Mouse (Mus musculus): ENCODE measurements around the gene Dtx1.

The Dtx1 gene

DNA sequence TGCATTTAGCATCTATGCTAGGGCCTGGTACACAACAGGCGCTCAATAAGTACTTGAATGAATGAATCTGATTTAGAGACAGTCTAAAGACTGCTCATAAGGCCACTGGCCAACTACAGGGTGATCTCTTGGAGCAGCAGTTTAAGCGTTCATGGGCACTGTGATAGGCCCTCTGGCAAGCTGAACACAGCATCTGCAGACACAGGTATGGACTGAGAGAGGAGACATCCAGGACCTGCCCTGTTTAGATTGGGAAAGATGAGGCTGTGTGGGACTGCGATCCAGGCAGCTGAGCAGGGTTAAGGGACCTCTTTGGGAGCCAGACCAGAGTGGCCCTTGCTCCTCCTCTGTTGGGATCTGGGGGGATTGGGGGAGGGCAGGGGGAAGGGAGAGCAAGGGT is at the start of gene Dtx1:
TSS of gene Dtx1 (minus strand) at position 101 of the 400 bp plus-strand sequence.
- DNase-seq = no peak

DNA sequence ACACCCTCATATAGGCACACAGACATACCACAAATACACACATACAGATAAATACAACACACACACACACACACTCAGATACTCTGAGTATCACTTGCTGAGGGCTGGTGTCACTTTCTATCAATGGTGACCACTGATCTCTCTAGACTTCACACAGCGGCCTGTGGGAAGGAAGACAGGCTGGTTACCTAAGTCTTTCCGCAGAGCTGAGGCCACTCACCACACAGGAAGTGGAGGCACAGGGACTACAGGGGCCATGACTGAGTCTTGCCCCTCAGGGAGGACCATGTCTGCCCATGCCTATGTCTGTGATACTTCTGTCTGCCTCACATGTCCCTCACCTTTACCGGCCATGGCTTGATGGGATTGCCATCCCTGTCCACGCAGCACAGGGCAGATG is 42.5 kb upstream of the Dtx1 start:
- DNase-seq = no peak

DNA sequence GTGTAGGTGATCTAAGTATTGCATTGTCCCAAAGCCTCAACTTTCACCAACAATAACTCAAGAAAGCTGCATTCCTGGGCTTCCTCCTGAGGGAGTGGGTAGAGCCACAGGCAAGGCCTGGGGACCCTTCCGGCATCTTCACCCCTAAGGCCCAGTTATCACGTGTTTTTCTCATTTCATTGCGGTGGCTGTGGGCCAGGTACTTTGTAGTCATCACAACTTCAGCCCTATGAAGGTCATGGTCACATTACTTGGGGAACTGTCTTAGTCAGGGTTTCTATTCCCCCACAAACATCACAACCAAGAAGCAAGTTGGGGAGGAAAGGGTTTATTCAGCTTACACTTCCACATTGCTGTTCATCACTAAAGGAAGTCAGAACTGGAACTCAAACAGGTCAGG is 41.1 kb upstream of the Dtx1 start:
- no peak for DNase-seq

DNA sequence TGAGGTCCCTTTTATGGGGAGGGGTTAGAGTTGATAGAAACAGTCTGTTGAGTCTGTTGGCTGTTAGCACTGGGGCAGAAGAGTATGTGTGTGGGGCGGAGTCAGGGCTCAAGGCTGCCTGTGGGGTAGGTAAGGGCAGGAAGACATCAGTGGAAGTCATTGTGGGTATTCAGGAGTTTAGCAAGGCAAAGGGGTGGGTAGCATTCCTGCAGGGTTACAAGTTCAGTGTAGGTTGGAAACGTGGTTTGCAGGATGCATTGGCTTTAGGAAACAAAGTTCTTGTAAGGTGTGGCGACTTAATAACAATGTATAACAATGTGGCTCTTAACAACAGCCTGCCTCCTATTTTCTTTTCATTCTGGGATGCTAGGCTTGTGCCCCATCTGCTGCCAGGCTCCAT is 39.5 kb upstream of the Dtx1 start:
- no peak for DNase-seq

DNA sequence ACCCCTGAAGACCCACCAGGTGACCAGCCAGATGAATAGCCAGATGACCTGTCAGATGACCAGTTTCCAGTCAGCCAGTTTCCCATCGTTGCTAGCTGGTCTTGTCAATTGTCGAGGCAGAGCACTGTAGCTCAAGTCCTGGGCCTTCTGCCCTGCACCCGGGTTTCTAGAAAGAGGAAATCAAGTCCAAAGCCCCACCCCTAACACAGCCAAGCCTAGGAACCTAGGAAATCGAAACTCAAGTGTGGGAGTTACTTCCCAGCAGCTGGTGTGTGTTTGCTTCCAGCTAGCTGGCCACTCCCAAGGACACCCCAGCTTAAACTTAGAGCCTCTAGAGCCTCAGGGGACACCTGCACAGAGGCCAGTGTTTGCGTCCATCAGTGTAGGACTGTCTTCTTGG is 38.0 kb upstream of the Dtx1 start, which contains the start of gene Oas2:
TSS of gene Oas2 (minus strand) at position 166 of the 400 bp plus-strand sequence.
- no peak for DNase-seq

DNA sequence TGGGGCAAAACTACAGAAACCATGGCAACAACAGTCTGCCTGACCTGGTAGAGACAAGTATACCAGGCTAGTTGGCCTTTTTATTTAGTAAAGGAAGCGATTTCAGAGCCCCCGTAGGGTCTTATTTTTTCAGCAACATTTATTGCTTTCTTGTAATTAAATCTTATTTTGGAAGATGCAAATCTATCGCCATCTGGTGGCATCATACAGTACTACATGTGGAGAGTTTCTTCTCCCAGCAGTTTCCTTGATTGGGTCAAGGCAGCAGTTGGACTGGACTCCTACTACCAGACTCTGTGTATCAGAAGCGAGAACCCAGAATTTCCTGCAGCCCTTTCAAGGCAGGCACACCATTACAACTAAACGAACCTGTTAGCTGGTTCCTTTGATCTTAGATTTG is 34.7 kb upstream of the Dtx1 start:
- DNase-seq = peak; percentile 72

DNA sequence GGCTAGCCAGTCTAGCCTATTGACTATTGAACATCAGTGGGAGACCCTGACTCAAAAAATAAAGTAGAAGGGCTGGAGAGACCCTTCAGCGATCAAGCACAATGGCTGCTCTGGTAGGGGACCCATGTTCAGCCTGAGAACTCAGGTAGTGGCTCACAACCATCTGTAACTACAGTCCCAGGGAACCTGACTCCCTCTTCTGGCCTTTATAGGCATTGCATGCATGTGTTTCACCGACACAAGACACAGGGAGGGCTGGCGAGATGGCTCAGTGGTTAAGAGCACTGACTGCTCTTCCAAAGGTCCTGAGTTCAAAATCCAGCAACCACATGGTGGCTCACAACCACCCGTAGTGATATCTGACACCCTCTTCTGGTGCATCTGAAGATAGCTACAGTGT is 30.4 kb upstream of the Dtx1 start:
- DNase-seq = peak; percentile 43

DNA sequence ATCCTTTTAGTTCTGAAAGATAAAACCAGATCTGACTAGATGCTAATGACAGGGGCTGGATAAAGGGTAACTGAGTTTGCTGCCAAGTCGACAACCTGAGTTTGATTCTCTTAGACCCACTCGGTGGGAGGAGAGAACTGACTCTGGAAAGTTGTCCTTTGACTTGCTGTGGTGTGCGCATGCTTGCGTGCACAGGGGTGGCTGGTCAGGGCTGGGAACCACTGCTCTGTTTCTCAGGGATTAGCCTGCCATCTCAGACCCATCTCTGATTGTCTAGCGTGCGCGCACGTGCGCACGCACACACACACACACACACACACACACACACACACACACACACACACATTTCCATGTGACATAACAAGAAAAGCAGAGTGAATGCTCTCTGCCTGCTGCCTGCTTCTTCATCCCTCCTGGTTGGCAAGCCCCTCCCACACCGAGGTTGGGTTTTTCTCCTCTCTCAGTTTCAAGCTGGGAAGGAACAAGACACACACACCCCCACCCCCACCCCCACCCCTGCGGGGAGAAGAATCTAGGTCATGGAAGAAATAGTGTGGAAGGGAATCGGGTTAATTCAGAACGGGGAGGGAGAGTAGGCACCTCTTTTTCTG is 22.8 kb upstream of the Dtx1 start:
- DNase-seq = no peak

DNA sequence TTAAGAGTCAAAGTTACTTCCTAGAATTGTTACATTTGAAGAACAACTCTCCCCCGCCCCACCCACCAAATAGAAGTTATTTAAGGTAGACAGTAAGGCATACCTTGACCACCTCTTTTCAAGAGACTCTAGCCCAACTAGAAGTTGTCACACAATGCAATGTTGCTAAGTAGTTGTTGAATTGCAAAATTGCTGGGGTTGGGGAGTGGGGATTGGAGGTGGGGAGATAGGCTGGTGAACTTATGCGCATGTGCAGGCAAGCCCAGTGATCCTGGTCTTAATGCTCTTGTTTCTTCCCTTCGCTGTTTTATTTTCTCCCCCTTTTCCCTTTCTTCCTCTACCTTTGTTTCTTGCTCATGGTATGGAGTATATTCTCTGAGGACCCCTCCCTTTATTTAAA is 22.0 kb upstream of the Dtx1 start:
- no peak for DNase-seq

DNA sequence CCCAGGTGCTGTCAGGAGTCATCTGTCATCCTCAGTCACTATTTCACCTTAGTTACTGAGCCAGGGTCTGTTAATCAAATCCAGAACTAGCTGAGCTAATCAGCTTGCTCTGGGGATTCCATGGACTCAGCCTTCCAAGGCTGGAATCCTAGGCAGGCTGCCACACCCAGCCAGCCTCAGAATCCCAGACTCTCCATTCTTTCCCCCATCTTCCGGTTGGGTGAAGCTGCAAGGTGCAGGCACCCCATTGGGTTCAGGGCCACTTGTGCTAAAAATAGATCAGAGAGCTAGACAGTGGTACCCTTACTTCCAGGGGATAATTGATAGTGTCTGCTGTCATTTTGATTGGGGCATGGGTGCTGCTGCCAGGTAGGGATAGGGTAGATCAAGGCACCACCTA is 21.0 kb upstream of the Dtx1 start:
- DNase-seq = no peak

DNA sequence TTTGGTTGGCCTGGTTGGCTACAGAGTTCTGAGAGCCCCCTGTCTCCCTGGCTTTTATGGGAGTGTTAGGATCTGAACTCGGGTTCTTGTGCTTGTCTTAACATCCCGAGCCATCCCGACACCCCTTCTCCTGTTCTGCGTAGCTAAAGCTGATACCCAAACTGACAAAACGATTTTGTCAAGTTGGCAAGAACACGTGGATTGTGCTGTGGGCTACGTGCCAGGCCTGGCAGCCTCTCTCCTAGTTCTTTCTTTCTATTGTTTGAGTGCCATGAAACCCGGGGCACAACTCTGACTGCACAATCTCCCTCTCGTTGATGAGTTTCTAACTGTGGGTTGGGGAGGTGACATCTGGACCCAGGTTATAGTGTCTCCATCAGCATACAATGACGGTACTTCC is 17.6 kb upstream of the Dtx1 start:
- no peak for DNase-seq

DNA sequence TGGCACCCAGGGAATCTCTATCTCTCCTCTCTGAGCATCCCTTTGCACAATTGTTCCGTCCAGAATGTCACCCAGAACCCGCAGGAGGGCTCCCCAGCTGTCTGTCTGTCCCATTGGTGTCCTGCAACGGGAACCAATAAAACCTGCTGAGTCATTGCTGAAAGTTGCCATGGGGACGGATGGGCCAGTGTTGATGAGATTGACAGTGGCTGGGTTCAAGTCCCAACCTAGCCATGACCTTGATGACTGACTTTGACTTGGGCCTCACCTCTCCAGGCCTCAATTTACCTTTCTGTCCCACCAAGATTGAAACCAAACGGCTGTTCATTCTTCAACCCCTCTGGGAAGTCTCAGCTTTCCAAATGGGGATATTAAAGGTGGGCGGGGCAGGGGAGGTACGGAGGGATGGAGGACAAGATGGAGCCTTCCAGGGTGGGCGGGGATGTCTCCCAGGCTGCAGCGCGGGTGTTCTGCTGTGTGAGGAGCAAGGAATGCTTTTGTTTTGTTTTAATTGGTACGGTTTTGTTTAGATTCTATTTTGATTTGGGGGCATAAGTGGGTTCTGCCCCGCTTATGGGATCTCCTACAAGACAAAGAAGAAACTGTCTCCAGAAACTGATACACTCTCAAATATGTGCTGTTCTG is 14.2 kb upstream of the Dtx1 start:
- DNase-seq = no peak

DNA sequence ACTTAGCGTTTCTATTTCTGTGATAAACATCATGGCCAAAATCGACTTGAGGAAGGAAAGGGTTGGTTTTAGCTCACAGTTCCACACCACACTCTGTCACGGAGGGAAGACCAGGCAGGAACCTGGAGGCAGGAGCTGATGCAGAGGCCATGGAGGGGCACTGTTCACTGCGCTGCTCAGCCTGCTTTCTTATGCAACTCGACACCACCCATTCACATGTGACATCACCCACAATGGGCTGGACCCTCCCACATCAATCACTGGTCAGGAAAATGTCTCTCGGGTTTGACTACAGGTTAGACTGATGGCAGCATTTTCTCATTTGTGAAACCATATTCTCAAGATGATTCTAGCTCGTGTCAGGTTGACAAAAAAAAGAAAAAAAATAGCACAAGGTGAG is 9.3 kb upstream of the Dtx1 start:
- no peak for DNase-seq

DNA sequence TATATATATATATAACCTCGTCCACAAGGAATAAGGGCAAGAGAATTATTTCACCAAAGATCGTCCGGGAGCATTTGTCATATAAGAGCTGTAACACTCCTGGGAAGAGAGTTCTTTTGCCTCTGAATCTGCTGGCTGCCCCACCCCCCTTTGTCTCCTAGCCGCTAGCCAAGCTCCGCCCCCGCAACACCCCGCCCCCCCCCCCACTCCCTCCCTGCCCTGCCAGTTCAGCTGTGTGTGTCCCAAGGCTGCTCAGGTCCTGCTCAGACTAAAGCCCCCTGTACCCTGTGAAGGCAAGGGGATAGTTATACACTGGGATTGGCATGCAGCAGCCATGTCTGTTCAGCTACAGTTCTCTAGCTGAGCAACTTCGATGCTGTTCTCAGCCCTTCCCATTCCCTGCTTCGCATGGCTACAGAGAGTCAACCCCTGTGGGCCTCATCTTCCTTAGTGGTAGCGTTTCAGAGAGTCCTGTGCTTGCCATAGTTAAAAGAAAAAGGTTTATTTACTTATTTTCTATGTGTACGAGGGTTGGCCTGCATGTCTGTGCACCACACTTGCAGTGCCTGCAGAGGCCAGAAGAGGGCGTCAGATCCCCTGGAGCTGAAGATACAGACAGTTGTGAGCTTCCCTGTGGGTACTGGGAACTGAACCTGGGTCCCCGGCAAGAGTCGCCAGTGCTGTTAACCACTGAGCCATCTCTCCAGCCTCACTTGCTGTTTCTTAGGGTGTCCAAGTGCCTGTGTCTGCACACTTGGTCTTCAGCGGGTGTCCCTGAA is 7.1 kb upstream of the Dtx1 start:
- DNase-seq = no peak

DNA sequence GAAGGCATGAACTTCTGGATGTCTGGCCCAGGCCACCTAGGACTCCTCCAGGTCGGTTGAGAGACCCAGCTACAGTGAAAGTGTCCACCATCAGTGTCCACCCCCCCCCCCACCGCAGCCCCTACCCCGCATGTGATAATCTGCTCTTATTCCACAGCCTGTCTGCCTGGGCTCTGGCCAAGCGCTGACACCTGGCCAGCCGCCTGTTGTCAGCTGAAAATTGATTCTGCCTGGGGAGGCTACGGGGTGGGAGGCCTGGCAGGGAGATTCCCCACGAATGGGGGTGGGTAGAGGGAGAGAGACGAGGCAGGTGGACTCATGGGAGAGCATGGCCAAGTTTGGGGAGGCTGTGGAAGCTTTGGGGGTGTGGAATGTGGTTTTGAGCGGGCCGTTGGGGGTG is 5.4 kb upstream of the Dtx1 start:
- no peak for DNase-seq

DNA sequence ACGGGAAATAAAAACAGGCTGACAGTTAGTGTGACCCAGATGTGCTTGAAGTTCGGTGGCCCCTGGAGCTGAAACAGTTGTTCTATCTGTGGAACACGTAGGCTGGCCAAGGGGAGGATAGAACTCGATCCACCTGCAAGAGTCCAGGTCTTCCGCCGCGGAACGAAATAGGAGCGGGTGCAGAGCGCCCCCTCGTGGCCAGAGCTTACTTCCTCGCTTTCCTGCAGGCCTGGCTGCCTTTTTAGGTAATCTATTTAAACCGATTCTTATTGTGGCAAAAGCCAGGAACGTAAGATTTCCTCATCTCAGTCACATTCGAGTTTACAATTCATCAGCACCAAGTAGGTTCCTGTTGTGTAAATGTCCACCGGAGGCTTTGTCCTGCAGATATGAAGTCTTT is 2.6 kb upstream of the Dtx1 start:
- peak; percentile 63 for DNase-seq

DNA sequence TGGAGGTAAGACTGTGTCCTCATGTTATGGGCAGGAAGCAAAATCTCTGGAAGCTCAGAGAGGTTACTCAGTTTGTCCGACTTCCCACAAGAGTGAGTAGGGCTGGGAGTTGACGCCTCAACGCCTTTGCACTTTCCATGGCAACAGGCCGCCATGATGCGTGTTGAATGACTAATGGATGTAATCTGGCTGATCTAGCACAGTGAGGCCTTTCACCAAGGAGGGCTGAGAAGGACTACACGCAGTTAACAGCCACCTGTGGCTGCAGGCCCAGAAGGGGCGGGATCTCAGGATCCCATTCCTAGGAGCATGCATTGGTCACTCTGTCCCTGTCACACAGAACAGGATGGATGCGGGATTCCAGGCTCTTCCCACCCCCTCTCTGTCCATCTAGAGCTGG is 994 bp upstream of the Dtx1 start:
- no peak for DNase-seq

DNA sequence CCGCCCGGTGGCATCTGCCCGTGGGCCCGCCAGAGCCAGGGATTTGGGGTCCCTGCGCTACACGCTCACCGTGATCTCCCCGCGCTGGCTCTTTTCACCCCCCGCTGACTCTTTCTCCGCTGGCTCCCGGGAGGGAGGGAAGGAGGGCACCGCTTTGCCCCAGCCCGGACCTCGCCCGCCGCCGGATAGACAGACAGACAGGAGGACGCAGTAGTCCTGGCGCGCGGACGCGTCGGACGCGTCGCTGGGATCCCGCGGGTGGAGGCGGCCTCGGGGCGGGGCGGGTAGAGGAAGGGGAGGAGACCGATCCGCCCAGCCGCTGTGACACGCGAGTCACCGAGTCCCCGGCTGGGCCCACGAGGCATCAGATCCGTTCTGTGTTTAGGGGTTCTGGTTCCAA is 311 bp downstream of the Dtx1 start:
- DNase-seq = peak; percentile 51

DNA sequence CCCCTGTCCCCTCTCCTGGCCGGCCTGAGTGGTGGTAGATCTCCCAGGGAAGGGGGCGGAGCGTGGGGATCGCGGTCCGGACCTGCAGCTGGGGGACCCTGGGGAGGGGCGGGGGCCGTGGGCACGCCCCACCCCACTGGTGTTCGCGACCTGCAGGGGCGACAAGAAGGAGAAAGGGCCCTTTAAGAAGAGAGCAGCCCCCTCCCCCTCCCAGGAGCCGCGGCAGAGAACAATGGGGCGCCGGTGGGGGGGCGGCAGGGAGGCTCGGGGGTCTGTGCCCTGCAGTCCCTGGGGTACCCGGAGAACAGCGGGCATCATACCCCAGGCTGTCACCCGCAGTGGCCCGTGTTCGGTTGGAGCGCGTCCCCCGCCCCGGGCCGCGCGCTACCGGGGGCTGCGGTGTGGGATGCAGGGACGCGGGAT is 890 bp downstream of the Dtx1 start:
- no peak for DNase-seq

DNA sequence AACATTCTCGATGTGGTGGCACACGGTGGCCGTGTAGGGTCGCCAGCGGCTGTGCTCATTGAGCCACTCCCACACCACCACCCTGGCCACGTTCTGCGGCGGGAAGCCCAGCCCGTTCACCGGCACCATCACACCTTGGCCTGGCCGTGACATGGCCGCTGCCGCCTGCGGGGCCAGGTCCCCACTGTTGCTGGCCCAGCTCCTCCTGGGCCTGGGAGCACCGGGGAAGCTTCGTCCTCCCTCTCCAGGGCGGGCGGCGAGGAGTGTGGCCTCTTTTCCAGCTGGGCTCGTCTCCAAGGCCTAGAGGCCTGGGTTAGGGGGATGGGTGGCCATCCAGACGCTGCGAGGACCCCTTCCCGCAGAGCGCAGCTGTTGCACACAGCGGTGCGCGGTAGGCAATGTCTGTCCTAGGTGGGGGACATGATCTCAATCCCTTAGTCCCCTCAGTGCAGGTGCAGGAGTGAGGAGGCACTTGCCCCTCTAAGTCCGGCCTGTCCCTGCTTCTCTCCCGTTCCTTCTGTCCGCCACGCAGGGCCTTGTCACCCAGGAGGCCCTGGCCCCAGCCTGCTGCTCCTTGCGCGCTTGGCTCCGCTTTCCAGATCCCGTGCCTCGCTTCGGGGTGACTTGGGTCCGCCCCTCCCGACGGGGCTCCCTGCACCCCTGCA is 1.4 kb downstream of the Dtx1 start:
- peak; percentile 27 for DNase-seq

DNA sequence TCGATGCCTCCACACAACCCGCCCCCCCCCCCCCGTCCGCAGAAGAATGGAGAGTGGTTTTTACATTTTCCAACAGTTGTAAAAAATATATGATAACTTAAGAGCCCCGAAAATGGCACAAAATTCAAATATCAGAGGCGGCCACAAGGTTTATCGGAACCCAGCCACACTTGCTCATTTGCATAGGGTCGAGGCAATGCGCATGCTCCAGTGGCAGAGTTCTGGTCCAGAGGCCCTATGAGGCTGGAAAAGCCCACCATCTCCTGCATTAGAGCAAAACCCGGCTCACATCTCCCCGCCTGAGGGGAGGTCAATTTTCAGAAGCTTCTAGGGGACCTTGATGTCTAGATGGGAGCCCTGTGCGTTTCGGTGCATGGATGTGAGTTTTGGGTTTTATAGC is 4.8 kb downstream of the Dtx1 start:
- no peak for DNase-seq

DNA sequence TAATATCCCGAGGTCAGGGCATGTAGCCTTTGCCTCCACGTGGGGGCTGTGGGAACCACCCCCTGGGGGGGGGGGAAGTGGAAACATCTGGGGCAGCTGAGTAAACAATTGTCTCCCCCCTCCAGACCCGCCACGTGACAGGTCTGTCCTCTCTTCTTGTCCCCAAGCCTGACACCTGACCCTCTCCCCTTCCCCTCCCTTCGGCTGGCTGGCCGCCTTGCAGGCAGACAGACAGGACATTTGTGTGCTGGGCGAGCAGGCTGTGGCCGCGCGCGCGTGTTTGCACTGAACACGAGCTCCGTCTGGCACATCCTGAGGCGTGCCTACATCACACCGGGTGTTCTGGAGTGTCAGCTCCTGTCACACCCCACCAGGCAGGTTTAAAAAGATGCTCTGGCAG is 5.2 kb downstream of the Dtx1 start:
- DNase-seq = peak; percentile 33

DNA sequence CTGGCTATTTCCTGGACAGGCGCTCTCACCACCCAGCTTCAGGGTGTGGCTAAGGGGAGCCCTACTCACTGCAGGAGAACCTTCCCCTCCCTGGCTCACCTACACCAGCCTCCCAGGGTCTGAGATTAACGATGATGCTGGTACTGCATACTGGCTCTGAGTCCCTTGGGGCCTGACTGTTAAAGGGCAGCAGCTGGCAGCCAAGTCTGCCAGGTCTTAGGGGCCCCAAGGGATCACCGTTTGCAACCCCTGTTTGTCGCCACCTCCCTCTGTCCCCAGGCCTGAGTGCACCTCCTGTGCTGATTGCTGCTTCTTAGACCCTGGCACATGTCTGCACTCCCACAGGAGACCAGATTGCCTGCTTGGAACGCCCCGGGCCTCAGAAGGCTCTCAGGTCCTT is 7.3 kb downstream of the Dtx1 start:
- no peak for DNase-seq

DNA sequence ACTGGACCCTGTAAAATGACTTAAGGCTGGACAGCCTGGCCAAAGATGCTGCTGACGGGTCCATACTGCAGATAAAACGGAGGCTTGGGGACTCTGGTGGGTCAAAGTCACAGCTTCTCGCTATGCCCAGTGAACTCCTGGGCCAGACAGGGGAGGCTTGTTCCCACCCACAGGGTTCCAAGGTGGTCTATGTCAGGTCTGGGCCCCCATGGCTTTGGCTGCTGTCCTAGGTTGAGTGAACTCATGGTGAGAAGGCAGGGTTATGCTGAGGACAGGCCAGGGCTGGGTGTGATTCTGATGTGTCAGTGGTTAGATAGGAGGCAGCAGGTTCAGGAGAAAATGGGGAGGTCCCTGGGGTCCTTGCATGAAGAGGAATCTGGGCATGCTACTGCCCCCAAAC is 8.1 kb downstream of the Dtx1 start:
- DNase-seq = no peak
